Comparison of ENCODE assay signal across 28 mouse cellular contexts in genomic region chr9:57218776-57219175, GRCm38 (mm10). TPM values are rescaled to one million over a fixed set of nuclear protein-coding genes. Genes with fewer than 3 reads are reported as not detected.
DNase-seq lines count a peak whose midpoint lies in the region; ATAC-seq and TF ChIP-seq lines count a peak whose summit lies in the region.
"Had no signal": no experiment of that assay in that cellular context is flagged by ENCODE, and none has a peak within 500 bp of the region (broad histone marks: within the 10 kb centered on the region; RNA-seq: fewer than 3 reads in every experiment).

No protein-coding gene starts in this region.

- ATAC-seq in liver, postnatal 0 days, result no peak
- ATAC-seq: activated CD4-positive, CD25-positive, alpha-beta regulatory T cell, adult 4 months; CD4-positive, CD25-positive, alpha-beta regulatory T cell, adult 4 months; forebrain, embryonic 13.5 days; forebrain, embryonic 15.5 days; Patski had no signal

- TF ChIP-seq POLR2A in kidney, adult 2 months (IDR thresholded peaks at IDR 0.05; ENCODE audit: low read depth, low read length), result no peak
- no peak for TF ChIP-seq POLR2A in liver, adult 2 months (IDR thresholded peaks at IDR 0.05; ENCODE audit: extremely low read depth, insufficient read depth, low read length)

- TF ChIP-seq CTCF in kidney, adult 2 months (conservative IDR thresholded peaks at IDR 0.05; ENCODE audit: insufficient read depth, insufficient read length, low read depth, low read length), result no peak
- TF ChIP-seq CTCF in liver, adult 2 months (IDR thresholded peaks at IDR 0.05; ENCODE audit: low read depth, low read length), result 0 out of 2 replicates have a peak, but pooled peaks have one; percentile 10
- TF ChIP-seq CTCF in liver, postnatal 0 days (IDR thresholded peaks at IDR 0.05; ENCODE audit: low read depth), result no peak

- H3K36me3 ChIP-seq in kidney, adult 2 months (ENCODE audit: control insufficient read depth, insufficient read depth, low read length), result no peaks in the 10 kb centered on the region
- H3K36me3 ChIP-seq in liver, adult 2 months (ENCODE audit: control insufficient read depth, insufficient read depth, low read length), result no peaks in the 10 kb centered on the region
- no peaks in the 10 kb centered on the region for H3K36me3 ChIP-seq in liver, postnatal 0 days (replicated peaks; ENCODE audit: insufficient read depth, low read length)
- H3K36me3 ChIP-seq: embryonic facial prominence, embryonic 10.5 days; embryonic facial prominence, embryonic 12.5 days; forebrain, embryonic 15.5 days; G1E had no signal

- H3K9me3 ChIP-seq in liver, postnatal 0 days (ENCODE audit: low read length), result no peaks in the 10 kb centered on the region; the same call in 1 of the 2 replicates
- H3K9me3 ChIP-seq: embryonic facial prominence, embryonic 12.5 days; forebrain, embryonic 13.5 days; forebrain, embryonic 15.5 days had no signal

- H3K4me1 ChIP-seq in kidney, adult 2 months (ENCODE audit: control insufficient read depth, insufficient read depth, low read length), result no peaks in the 10 kb centered on the region
- H3K4me1 ChIP-seq in liver, adult 2 months (ENCODE audit: control insufficient read depth, insufficient read depth, low read length), result peaks cover 26% of the 10 kb centered on the region
- no peaks in the 10 kb centered on the region for H3K4me1 ChIP-seq in liver, postnatal 0 days (ENCODE audit: insufficient read depth)
- H3K4me1 ChIP-seq: embryonic facial prominence, embryonic 10.5 days; embryonic facial prominence, embryonic 12.5 days; forebrain, embryonic 13.5 days; forebrain, embryonic 15.5 days had no signal

- no peaks in the 10 kb centered on the region for H3K79me2 ChIP-seq in liver, adult 2 months (ENCODE audit: control insufficient read depth, insufficient read depth, low read length)

- no peak overlapping the region for H3K27ac ChIP-seq in kidney, adult 2 months (ENCODE audit: insufficient read depth, low read depth, low read length)
- H3K27ac ChIP-seq in liver, adult 2 months (replicated peaks; ENCODE audit: insufficient read depth, low read depth, low read length), result peak overlapping the region; percentile 45
- no peak overlapping the region for H3K27ac ChIP-seq in liver, postnatal 0 days (ENCODE audit: low read depth)
- H3K27ac ChIP-seq: embryonic facial prominence, embryonic 10.5 days; embryonic facial prominence, embryonic 12.5 days; forebrain, embryonic 13.5 days; forebrain, embryonic 15.5 days had no signal

- 67% methylated on average over 5 of the region's 5 CpGs for WGBS in kidney, adult 2 months
- 29% methylated on average over 5 of the region's 5 CpGs for WGBS in liver, adult 2 months
- 76% methylated on average over 5 of the region's 5 CpGs for WGBS in liver, postnatal 0 days (ENCODE audit: insufficient replicate concordance)

- H3K4me3 ChIP-seq in kidney, adult 2 months (ENCODE audit: insufficient read depth, low read depth, low read length), result no peak overlapping the region
- no peak overlapping the region for H3K4me3 ChIP-seq in liver, adult 2 months (ENCODE audit: insufficient read depth, low read depth, low read length)
- no peak overlapping the region for H3K4me3 ChIP-seq in liver, postnatal 0 days (ENCODE audit: low read depth, low read length)
- H3K4me3 ChIP-seq: embryonic facial prominence, embryonic 10.5 days; embryonic facial prominence, embryonic 12.5 days; forebrain, embryonic 13.5 days; forebrain, embryonic 15.5 days had no signal

- H3K9ac ChIP-seq in liver, adult 2 months (ENCODE audit: low read depth, low read length), result no peak overlapping the region
- no peak overlapping the region for H3K9ac ChIP-seq in liver, postnatal 0 days (replicated peaks)
- H3K9ac ChIP-seq: embryonic facial prominence, embryonic 12.5 days; forebrain, embryonic 13.5 days; forebrain, embryonic 15.5 days had no signal

- no peaks in the 10 kb centered on the region for H3K27me3 ChIP-seq in kidney, adult 2 months (replicated peaks; ENCODE audit: control insufficient read depth, insufficient read depth, low read length)
- no peaks in the 10 kb centered on the region for H3K27me3 ChIP-seq in liver, adult 2 months (ENCODE audit: control insufficient read depth, insufficient read depth, low read length)
- no peaks in the 10 kb centered on the region for H3K27me3 ChIP-seq in liver, postnatal 0 days (ENCODE audit: insufficient read depth, low read length)
- H3K27me3 ChIP-seq: CH12.LX; embryonic facial prominence, embryonic 12.5 days; forebrain, embryonic 13.5 days; forebrain, embryonic 15.5 days; Patski had no signal

- intact Hi-C loops in heart, postnatal 25 days (cut with DNase I), result no loop called here

- no peak overlapping the region for H3K4me2 ChIP-seq in liver, postnatal 0 days (ENCODE audit: low read depth, low read length)
- H3K4me2 ChIP-seq: embryonic facial prominence, embryonic 12.5 days; forebrain, embryonic 13.5 days; forebrain, embryonic 15.5 days had no signal

- peak; percentile 69 for DNase-seq in heart, adult 11 months
- no peak for DNase-seq in heart, postnatal 25 days (ENCODE audit: low spot score)
- DNase-seq in kidney, adult 2 months, result peak; percentile 51
- no peak for DNase-seq in kidney, postnatal 4 days
- DNase-seq in liver, adult 2 months (ENCODE audit: extremely low read depth, low read depth, low spot score), result peak; percentile 98
- DNase-seq in liver, postnatal 0 days, result no peak
- DNase-seq: adrenal gland, adult 8-10 months; adrenal gland, postnatal 14 days; adrenal gland, postnatal 36 days; B cell, adult 2 months; cerebellum, adult 11-12 months; cerebellum, adult 2 months; cerebellum, adult 9-10 months; cerebellum, postnatal 10 days; cerebellum, postnatal 25 days had no signal

- no peak for TF ChIP-seq EP300 in liver, postnatal 0 days (IDR thresholded peaks at IDR 0.05; ENCODE audit: low read depth)

RNA-seq across cellular contexts. Expression of gene Trcg1, which starts 17.6 kb away (rescaled TPM):
- not detected for total RNA-seq in heart, postnatal 25 days (2021)
- polyA plus RNA-seq in kidney, adult 2 months (2012; rRNA removed), result not detected in 2 replicates
- not detected in 2 replicates for total RNA-seq in liver, adult 2 months (2014; rRNA removed)
- polyA plus RNA-seq in liver, adult 2 months (2012; rRNA removed), result not detected in 2 replicates
- polyA plus RNA-seq in liver, postnatal 0 days (2015; fragmentation: Nextera tagmentation; extraction: Ambion mirVana), result not detected in 2 replicates
- total RNA-seq: adrenal gland, adult 18-20 months; adrenal gland, adult 8-10 months; adrenal gland, postnatal 14 days; adrenal gland, postnatal 36 days; CH12.LX had no signal
- polyA plus RNA-seq: activated CD4-positive, CD25-positive, alpha-beta regulatory T cell, adult 4 months; CD4-positive, CD25-positive, alpha-beta regulatory T cell, adult 4 months; cerebellum, adult 2 months; cortical plate, adult 2 months; embryonic facial prominence, embryonic 12.5 days; embryonic facial prominence, embryonic 14.5 days; forebrain, embryonic 11.5 days; forebrain, embryonic 13.5 days; forebrain, embryonic 15.5 days; G1E; Patski had no signal

RNA-seq across cellular contexts. Expression of gene 1700017B05Rik, which starts 43.6 kb away (rescaled TPM):
- total RNA-seq in heart, postnatal 25 days (2021), result 10 to 100 TPM; 11.0 to 11.5 TPM
- polyA plus RNA-seq in kidney, adult 2 months (2012; rRNA removed), result 9.5 TPM in 2 replicates
- total RNA-seq in liver, adult 2 months (2014; rRNA removed), result 1.7 and 4.4 TPM in 2 replicates
- 4.9 and 6.3 TPM in 2 replicates for polyA plus RNA-seq in liver, adult 2 months (2012; rRNA removed)
- polyA plus RNA-seq in liver, postnatal 0 days (2015; fragmentation: Nextera tagmentation; extraction: Ambion mirVana), result 10.1 and 10.4 TPM in 2 replicates

Comparison
In these comparisons a context has a peak if more than half of its experiments do, and no peak if none do; other contexts are left out.
1. DNase-seq: peak in heart, adult 11 months (single experiment), kidney, adult 2 months (single experiment) and liver, adult 2 months (single experiment); none in heart, postnatal 25 days (single experiment), kidney, postnatal 4 days (0 of 2) and liver, postnatal 0 days (single experiment).